Mouse (Mus musculus): Measurements from ENCODE around the gene Clip2. TPM values are rescaled to one million over a fixed set of nuclear protein-coding genes. Genes with fewer than 3 reads are reported as not detected.

Clip2 gene
- polyA plus RNA-seq, 1 experiment from 2014 or later: 8.0 TPM

DNA sequence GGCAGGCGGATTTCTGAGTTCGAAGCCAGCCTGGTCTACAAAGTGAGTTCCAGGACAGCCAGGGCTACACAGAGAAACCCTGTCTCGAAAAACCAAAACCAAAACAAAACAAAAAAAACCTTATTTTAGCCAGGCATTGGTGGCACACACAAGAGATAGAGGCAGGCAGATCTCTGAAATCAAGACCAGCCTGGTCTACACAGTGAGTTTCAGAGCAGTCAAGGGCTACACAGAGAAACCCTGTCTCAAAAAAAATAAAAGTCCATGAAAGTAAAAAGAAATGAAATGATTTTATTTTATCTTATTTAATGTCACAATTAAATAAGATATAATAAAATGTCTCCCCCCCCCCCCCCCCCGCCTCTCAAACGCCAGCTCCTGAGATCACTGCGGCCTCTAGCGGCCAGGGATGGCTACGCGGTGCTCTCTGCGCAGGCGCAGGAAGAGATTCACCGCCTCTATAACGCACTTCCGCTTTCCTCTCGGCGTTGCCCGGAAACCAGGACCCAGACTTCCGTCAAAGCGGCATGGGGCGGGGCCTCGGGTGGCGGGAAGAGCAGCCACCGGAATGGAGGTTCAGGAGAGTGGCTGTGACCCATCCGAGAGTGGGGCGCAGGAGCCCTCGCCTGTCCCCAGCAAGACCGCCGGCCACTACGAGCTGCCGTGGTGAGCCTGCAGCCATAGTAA is 30.1 kb upstream of the Clip2 start:
- H3K9ac ChIP-seq (ENCODE audit: low read depth, low read length): peak overlapping the region; percentile 77
- H3K27ac ChIP-seq (ENCODE audit: low read depth, low read length): no peak overlapping the region
- H3K4me1 ChIP-seq (replicated peaks; ENCODE audit: control insufficient read depth, insufficient read depth, low read length): no peaks in the 10 kb centered on the region
- ATAC-seq (ENCODE audit: low FRiP score) (peak; percentile 95), DNase-seq (ENCODE audit: low spot score) (peak; percentile 99)
- peak overlapping the region; percentile 78 for H3K4me3 ChIP-seq (ENCODE audit: low read depth, low read length)
- H3K36me3 ChIP-seq (ENCODE audit: control insufficient read depth, insufficient read depth, low read length): no peaks in the 10 kb centered on the region
- WGBS: 7% methylated on average over 28 of the region's 30 CpGs
- no peaks in the 10 kb centered on the region for H3K9me3 ChIP-seq (ENCODE audit: control insufficient read depth, low read length)
- H3K4me2 ChIP-seq (replicated peaks; ENCODE audit: low read depth, low read length): peak overlapping the region; percentile 57
- no peaks in the 10 kb centered on the region for H3K27me3 ChIP-seq (ENCODE audit: control insufficient read depth, insufficient read depth, low read length)

GRCm38 (mm10) chr5:134581146-134581545 is 28.9 kb upstream of the Clip2 start, which contains the start of gene Rfc2:
TSS of gene Rfc2 (plus strand) at chr5:134581366.
- no peak within 1 kb of the TSS for H3K4me3 ChIP-seq (ENCODE audit: low read depth, low read length)
- no peak within 1 kb of the TSS for H3K4me2 ChIP-seq (replicated peaks; ENCODE audit: low read depth, low read length)
- H3K27me3 ChIP-seq (ENCODE audit: control insufficient read depth, insufficient read depth, low read length): no peaks in the 10 kb centered on the region
- ATAC-seq (ENCODE audit: low FRiP score) (no peak), DNase-seq (ENCODE audit: low spot score) (no peak)
- no peaks in the 10 kb centered on the region for H3K9me3 ChIP-seq (ENCODE audit: control insufficient read depth, low read length)
- no peaks in the 10 kb centered on the region for H3K4me1 ChIP-seq (replicated peaks; ENCODE audit: control insufficient read depth, insufficient read depth, low read length)
- H3K9ac ChIP-seq (ENCODE audit: low read depth, low read length): no peak within 1 kb of the TSS
- no peaks in the 10 kb centered on the region for H3K36me3 ChIP-seq (ENCODE audit: control insufficient read depth, insufficient read depth, low read length)
- WGBS: 92% methylated on average over 5 of the region's 5 CpGs
- H3K27ac ChIP-seq (ENCODE audit: low read depth, low read length): no peak within 1 kb of the TSS

- H3K27me3 ChIP-seq (ENCODE audit: control insufficient read depth, insufficient read depth, low read length): no peaks in the 10 kb centered on the region
- no peak for ATAC-seq (ENCODE audit: low FRiP score)
- WGBS: 56% methylated on average over 3 of the region's 3 CpGs
Measured at GRCm38 (mm10) chr5:134579135-134579534, 26.9 kb upstream of the Clip2 start.

GRCm38 (mm10) chr5:134577534-134577933 is 25.3 kb upstream of the Clip2 start:
- no peak overlapping the region for H3K9ac ChIP-seq (ENCODE audit: low read depth, low read length)
- H3K4me3 ChIP-seq (ENCODE audit: low read depth, low read length): no peak overlapping the region
- H3K27me3 ChIP-seq (ENCODE audit: control insufficient read depth, insufficient read depth, low read length): no peaks in the 10 kb centered on the region
- 89% methylated on average over 7 of the region's 7 CpGs for WGBS
- no peaks in the 10 kb centered on the region for H3K4me1 ChIP-seq (replicated peaks; ENCODE audit: control insufficient read depth, insufficient read depth, low read length)
- H3K27ac ChIP-seq (ENCODE audit: low read depth, low read length): no peak overlapping the region
- H3K4me2 ChIP-seq (replicated peaks; ENCODE audit: low read depth, low read length): no peak overlapping the region
- DNase-seq (ENCODE audit: low spot score): no peak
- H3K36me3 ChIP-seq (ENCODE audit: control insufficient read depth, insufficient read depth, low read length): no peaks in the 10 kb centered on the region
- ATAC-seq (ENCODE audit: low FRiP score): no peak
- H3K9me3 ChIP-seq (ENCODE audit: control insufficient read depth, low read length): no peaks in the 10 kb centered on the region

More at GRCm38 (mm10) chr5:134579135-134579534, 26.9 kb upstream of the Clip2 start:
- DNase-seq (ENCODE audit: low spot score): no peak
- H3K9me3 ChIP-seq (ENCODE audit: control insufficient read depth, low read length): no peaks in the 10 kb centered on the region
- no peak overlapping the region for H3K9ac ChIP-seq (ENCODE audit: low read depth, low read length)
- H3K4me3 ChIP-seq (ENCODE audit: low read depth, low read length): no peak overlapping the region
- no peak overlapping the region for H3K27ac ChIP-seq (ENCODE audit: low read depth, low read length)
- H3K4me1 ChIP-seq (replicated peaks; ENCODE audit: control insufficient read depth, insufficient read depth, low read length): no peaks in the 10 kb centered on the region
- no peaks in the 10 kb centered on the region for H3K36me3 ChIP-seq (ENCODE audit: control insufficient read depth, insufficient read depth, low read length)
- no peak overlapping the region for H3K4me2 ChIP-seq (replicated peaks; ENCODE audit: low read depth, low read length)

DNA sequence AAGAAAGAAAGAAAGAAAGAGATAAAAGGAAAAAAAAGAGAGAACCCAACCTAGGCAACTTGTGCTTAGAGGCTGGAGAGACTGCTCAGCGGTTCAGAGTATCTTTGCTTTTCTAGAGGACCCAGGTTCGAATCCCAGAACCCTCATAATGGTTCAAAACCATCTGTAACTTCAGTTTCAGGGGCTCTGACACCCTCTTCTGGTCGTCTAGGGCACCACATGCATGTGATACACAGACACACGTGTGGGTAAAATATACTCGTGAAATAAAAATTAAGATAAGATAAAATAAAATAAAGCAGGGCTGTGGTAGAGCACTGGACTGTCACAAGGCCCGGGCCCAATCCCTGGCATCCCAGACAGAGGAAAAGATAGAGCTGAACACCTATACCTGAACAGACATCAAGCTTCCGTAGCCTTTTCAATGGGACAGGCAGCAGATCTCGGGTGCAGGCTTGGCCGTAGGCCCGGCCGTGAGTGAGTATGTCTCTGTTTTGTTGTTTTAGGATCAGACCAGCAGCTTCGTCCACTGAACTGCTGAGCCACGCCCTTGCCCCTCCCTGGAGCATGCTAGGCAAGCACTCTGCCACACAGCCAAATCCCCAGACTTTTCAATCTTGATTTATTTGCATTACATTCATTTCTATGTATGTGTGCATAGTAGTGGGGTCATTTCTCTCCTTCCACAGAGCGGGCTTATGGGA is 24.4 kb upstream of the Clip2 start:
- H3K9ac ChIP-seq (ENCODE audit: low read depth, low read length): no peak overlapping the region
- H3K9me3 ChIP-seq (ENCODE audit: control insufficient read depth, low read length): no peaks in the 10 kb centered on the region
- no peaks in the 10 kb centered on the region for H3K36me3 ChIP-seq (ENCODE audit: control insufficient read depth, insufficient read depth, low read length)
- DNase-seq (ENCODE audit: low spot score) (no peak), ATAC-seq (ENCODE audit: low FRiP score) (no peak)
- no peak overlapping the region for H3K4me2 ChIP-seq (replicated peaks; ENCODE audit: low read depth, low read length)
- no peak overlapping the region for H3K27ac ChIP-seq (ENCODE audit: low read depth, low read length)
- H3K4me1 ChIP-seq (replicated peaks; ENCODE audit: control insufficient read depth, insufficient read depth, low read length): peaks cover 3% of the 10 kb centered on the region; the same call in 1 of the 2 replicates
- no peak overlapping the region for H3K4me3 ChIP-seq (ENCODE audit: low read depth, low read length)
- no peaks in the 10 kb centered on the region for H3K27me3 ChIP-seq (ENCODE audit: control insufficient read depth, insufficient read depth, low read length)
- 78% methylated on average over 14 of the region's 14 CpGs for WGBS

DNA sequence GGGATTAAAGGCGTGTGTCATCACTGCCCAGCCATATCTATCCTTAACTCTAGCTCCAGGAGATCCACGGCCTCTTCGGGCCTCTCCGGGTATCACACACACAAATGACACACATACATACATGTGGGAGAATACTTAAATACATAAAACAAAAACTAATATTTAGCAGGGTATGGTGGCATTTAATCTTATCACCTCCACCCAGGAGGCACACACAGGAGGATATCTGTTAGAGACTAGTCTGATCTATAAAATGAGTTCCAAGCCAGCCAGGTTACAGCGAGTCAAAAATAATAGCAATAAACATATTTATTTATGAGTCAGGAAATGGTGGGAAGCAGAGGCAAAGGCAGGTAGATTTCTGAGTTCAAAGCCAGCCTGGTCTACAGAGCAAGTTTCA is 23.6 kb upstream of the Clip2 start:
- H3K9ac ChIP-seq (ENCODE audit: low read depth, low read length): no peak overlapping the region
- peaks cover 3% of the 10 kb centered on the region; the same call in 1 of the 2 replicates for H3K4me1 ChIP-seq (replicated peaks; ENCODE audit: control insufficient read depth, insufficient read depth, low read length)
- ATAC-seq (ENCODE audit: low FRiP score) (no peak), DNase-seq (ENCODE audit: low spot score) (no peak)
- no peak overlapping the region for H3K4me3 ChIP-seq (ENCODE audit: low read depth, low read length)
- no peaks in the 10 kb centered on the region for H3K36me3 ChIP-seq (ENCODE audit: control insufficient read depth, insufficient read depth, low read length)
- H3K4me2 ChIP-seq (replicated peaks; ENCODE audit: low read depth, low read length): no peak overlapping the region
- no peaks in the 10 kb centered on the region for H3K27me3 ChIP-seq (ENCODE audit: control insufficient read depth, insufficient read depth, low read length)
- no peaks in the 10 kb centered on the region for H3K9me3 ChIP-seq (ENCODE audit: control insufficient read depth, low read length)
- WGBS: 98% methylated on average over 5 of the region's 5 CpGs
- H3K27ac ChIP-seq (ENCODE audit: low read depth, low read length): no peak overlapping the region

- Histone ChIP-seq H3K36me3 (ENCODE audit: control insufficient read depth, insufficient read depth, low read length) (no peaks in the 10 kb centered on the region), H3K27ac (ENCODE audit: low read depth, low read length) (0 out of 2 replicates have a peak overlapping the region, but pooled peaks have one; percentile 62), H3K4me1 (replicated peaks; ENCODE audit: control insufficient read depth, insufficient read depth, low read length) (peaks cover 3% of the 10 kb centered on the region; the same call in 1 of the 2 replicates), H3K27me3 (ENCODE audit: control insufficient read depth, insufficient read depth, low read length) (no peaks in the 10 kb centered on the region), H3K4me2 (replicated peaks; ENCODE audit: low read depth, low read length) (peak overlapping the region; percentile 67), H3K9ac (ENCODE audit: low read depth, low read length) (peak overlapping the region; percentile 62; the same call in 1 of the 2 replicates), H3K9me3 (ENCODE audit: control insufficient read depth, low read length) (no peaks in the 10 kb centered on the region), H3K4me3 (ENCODE audit: low read depth, low read length) (peak overlapping the region; percentile 41)
- WGBS: 44% methylated on average over 10 of the region's 10 CpGs
- DNase-seq (ENCODE audit: low spot score): no peak
- ATAC-seq (ENCODE audit: low FRiP score): no peak
Measured at GRCm38 (mm10) chr5:134572508-134573214, 20.4 kb upstream of the Clip2 start.

GRCm38 (mm10) chr5:134571730-134572507 is 19.7 kb upstream of the Clip2 start:
- 2% methylated on average over 23 of the region's 23 CpGs for WGBS
- DNase-seq (ENCODE audit: low spot score) (peak; percentile 84), ATAC-seq (ENCODE audit: low FRiP score) (peak; percentile 79)
- peak overlapping the region; percentile 62 for H3K9ac ChIP-seq (ENCODE audit: low read depth, low read length)
- no peaks in the 10 kb centered on the region for H3K9me3 ChIP-seq (ENCODE audit: control insufficient read depth, low read length)
- peaks cover 3% of the 10 kb centered on the region; the same call in 1 of the 2 replicates for H3K4me1 ChIP-seq (replicated peaks; ENCODE audit: control insufficient read depth, insufficient read depth, low read length)
- no peaks in the 10 kb centered on the region for H3K27me3 ChIP-seq (ENCODE audit: control insufficient read depth, insufficient read depth, low read length)
- no peaks in the 10 kb centered on the region for H3K36me3 ChIP-seq (ENCODE audit: control insufficient read depth, insufficient read depth, low read length)
- peak overlapping the region; percentile 67 for H3K4me2 ChIP-seq (replicated peaks; ENCODE audit: low read depth, low read length)
- H3K27ac ChIP-seq (ENCODE audit: low read depth, low read length): peak overlapping the region; percentile 62; the same call in 1 of the 2 replicates
- H3K4me3 ChIP-seq (ENCODE audit: low read depth, low read length): peak overlapping the region; percentile 41
